Mouse (Mus musculus) cerebellum, adult 11 months (tissue): Measurements from ENCODE around the gene Mrgprd.
A peak's percentile ranks its signal among the peaks of the same experiment; 100 is the strongest.

ENCODE experiments used
- DNase-seq: peaks from one replicate; pipeline ENCODE4 v3.0.0; 2022

Mrgprd gene

DNA sequence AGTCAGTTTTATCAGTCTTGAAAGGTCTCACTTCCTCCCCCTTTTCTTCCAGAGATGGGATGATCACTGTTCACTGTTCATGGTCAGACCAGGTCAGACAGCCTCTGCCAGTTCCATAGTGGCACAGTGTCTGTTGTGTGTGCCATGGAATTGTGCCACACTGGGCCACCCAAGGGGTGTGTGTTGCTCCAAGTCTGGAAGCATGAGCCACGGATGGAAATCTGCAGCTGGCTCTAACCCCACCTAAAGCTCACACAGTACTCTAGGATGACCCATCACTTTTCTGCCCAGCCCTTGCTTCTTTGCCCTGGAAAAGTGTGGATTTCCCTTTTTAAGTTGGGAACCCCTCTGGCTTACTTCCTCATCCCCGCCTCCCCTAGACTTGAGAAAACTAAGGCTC lies 10.5 kb upstream of the Mrgprd start:
- DNase-seq = no peak

DNA sequence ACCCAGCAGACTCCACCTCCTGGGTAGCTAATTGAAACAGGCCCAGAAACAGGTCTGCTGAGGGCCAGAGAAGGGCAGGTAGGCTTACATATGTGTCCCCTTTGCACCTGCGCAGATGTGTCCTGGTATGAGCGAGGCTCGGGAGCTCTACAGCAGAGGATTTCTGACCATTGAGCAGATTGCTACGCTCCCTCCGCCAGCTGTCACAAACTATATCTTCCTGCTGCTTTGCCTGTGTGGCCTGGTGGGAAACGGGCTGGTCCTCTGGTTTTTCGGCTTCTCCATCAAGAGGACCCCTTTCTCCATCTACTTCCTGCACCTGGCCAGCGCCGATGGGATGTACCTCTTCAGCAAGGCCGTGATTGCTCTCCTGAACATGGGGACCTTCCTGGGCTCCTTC lies 7.0 kb upstream of the Mrgprd start:
- no peak for DNase-seq

DNA sequence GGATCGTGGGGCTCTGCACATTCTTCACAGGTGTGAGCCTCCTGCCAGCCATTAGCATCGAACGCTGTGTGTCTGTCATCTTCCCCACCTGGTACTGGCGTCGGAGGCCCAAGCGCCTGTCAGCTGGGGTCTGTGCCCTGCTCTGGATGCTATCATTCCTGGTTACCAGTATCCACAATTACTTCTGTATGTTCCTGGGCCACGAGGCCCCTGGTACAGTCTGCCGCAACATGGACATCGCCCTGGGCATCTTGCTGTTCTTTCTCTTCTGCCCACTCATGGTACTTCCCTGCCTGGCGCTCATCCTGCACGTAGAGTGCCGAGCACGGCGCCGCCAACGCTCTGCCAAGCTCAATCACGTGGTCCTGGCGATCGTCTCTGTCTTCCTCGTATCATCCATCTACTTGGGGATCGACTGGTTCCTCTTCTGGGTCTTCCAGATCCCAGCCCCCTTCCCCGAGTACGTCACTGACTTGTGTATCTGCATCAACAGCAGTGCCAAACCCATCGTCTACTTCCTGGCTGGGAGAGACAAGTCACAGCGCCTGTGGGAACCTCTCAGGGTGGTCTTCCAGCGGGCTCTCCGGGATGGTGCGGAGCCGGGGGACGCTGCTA lies 6.5 kb upstream of the Mrgprd start:
- DNase-seq = peak; percentile 60

DNA sequence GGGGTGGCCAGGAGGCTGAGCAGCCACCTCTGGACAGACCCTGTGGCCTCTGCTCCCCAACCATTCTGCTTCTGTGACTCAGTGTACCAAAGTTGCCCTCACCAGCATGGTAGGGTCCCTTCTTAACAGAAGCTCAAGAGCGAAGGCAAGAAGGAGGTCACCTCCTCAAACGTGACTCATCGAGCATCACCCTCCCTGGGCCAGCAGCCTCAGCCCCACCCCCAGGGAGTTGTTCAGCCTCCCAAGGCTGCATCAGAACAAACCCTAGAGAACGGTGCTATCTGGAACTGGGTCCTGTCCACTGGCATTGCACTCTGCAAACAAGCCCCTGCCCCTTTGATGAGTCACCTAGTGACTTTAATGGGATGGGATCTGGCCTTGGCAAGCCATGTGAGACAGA lies 5.8 kb upstream of the Mrgprd start:
- no peak for DNase-seq

GRCm38 (mm10) chr7:145309877-145310276 lies 4.8 kb upstream of the Mrgprd start:
- DNase-seq = no peak

GRCm38 (mm10) chr7:145310526-145310925 lies 4.1 kb upstream of the Mrgprd start:
- no peak for DNase-seq

DNA sequence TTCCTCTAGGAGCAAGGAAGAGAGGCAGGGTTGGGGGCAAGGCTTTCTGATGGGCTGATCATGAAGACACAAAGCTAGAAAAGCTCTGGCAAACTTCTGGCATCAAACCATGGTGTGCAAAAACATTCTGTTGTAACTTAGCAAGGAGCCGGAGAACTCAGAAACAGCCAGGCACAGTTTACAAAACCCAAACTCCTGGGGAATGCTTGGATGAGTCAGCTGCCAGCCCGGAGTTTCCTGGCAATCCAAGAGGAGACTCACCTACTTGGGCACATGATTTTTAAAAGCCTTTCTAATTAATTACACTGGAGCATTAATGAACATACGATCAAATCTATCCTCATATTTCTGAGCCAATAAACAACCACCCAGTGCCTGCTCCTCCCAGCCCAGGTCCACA lies 2.5 kb upstream of the Mrgprd start:
- no peak for DNase-seq

- no peak for DNase-seq
These were observed 2.9 kb downstream of the Mrgprd start for GRCm38 (mm10) chr7:145317522-145317921.

DNA sequence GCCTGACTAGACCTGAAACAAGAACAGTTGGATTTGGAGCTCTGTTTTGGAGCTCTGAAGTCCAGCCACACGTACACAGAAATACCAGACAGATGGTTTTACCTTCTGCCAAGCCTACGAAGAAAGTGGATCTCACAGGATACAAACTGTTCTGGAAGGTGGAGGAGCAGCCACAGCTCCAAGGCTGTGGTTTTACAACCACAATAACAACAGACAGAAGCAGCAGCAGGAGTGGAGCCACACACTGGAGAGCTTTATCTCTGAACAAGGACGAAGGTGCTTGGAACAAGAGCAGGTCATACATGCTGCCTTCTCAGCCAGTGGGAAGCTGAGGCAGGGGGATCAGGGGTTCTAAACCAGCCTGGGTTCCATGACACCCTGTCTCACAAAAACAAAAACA lies 4.8 kb downstream of the Mrgprd start:
- DNase-seq = peak; percentile 65

- DNase-seq = no peak
These were observed 9.0 kb downstream of the Mrgprd start for GRCm38 (mm10) chr7:145323607-145324006.

GRCm38 (mm10) chr7:145325697-145326096 lies 11.1 kb downstream of the Mrgprd start:
- DNase-seq = no peak

DNA sequence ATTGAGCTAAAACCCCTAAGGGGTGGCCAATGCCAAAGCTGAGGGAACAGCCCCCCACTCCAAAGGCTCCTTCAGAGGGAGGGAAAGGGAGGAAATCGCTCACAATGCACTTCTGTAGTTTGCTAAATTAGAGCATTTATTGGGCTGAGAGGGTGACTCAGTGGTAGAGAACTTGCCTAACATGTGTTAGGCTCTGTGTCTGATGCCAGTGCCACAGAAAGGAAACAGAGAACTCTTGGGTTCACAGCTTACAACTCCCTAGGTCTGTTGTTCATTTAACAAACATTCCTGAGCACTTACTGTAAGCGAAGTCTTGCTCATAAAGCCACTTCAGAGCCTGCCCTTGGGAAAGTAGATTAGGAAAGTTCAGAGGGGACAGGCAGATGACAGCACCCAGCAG lies 15.3 kb downstream of the Mrgprd start:
- no peak for DNase-seq

DNA sequence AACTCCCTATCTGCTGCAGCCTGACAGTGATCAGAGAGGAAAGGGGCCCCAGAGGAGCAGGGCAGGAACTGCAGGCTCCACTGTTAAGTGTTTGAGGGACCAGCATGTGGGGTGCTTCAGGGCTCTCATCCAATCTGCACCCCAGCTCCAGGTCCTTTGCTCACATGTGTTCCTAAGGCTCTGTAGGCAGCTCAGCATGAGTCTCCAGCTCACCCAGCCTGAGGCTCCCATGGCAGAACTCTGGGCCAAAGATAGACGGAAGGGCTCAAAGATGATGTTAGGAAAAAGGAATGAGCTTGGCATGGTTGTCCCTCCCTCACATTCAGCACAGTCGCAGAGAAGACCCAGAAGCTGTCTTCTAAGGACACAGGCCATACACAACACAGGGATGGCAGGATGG lies 16.0 kb downstream of the Mrgprd start:
- DNase-seq = no peak

GRCm38 (mm10) chr7:145332376-145333041 lies 17.9 kb downstream of the Mrgprd start:
- DNase-seq = peak; percentile 74

GRCm38 (mm10) chr7:145333936-145334335 lies 19.3 kb downstream of the Mrgprd start:
- no peak for DNase-seq

GRCm38 (mm10) chr7:145334428-145335027 lies 19.9 kb downstream of the Mrgprd start:
- DNase-seq = peak; percentile 48

DNA sequence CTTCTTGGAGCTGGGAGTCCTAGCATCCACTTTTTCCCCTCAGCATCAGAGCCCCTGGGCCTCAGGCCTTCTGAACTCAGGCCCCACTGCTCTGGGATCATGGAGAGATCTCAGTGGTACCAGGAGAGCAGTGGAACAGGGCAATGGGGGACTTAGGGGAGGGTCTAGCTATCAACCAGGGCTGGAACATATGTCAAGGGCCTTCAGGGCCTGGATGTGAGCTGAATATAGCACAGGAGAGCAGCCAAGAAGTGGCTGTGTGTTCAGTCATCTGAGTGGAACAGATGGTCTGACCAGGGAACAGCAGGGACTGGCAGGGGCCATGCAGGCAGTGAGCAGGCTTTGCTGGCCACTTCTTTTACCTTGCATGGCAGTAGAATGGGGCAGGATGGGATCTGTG lies 20.6 kb downstream of the Mrgprd start:
- peak; percentile 93 for DNase-seq

DNA sequence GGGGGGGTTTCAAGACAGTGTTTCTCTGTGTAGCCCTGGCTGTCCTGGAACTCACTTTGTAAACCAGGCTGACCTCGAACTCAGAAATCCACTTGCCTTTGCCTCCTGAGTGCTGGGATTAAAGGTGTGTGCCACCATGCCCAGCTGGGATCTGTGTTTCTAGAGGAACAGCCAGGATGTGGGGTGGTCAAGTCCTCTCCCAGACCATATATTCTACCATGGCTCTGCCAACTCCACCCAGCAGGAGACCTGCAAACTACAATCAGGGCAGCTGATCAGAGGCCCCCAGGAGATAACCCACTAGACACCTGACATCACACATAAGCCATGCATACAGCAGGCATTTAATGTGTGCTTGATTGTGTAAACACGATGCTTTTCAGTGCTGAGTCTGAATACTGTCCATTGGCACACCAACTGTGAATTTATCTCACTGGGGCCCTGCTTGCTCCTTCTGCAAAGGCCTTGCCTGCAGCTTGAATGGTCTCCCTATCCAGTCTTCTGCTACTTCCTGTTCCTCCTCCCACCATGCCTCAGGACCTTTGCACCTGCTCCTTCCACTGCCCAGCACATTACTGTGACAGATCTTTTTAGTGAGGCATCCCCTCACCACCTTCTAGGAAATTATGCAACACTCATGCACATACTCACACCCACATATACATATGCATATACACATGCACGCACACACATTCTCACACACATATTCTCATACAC lies 21.1 kb downstream of the Mrgprd start:
- peak; percentile 74 for DNase-seq

GRCm38 (mm10) chr7:145337889-145338288 lies 23.3 kb downstream of the Mrgprd start:
- peak; percentile 50 for DNase-seq

GRCm38 (mm10) chr7:145340248-145340904 lies 25.7 kb downstream of the Mrgprd start:
- DNase-seq = no peak
